Mouse (Mus musculus) MEL (cell line): ENCODE data around the gene Cdc40. TPM values are rescaled to one million over a fixed set of nuclear protein-coding genes. Genes with fewer than 3 reads are reported as not detected.

Experiments
- DNase-seq: peaks from one replicate; pipeline ENCODE4 v3.0.0; 2011; ENCODE audit warnings: low read depth, low spot score
- H3K27ac ChIP-seq: 2 replicates; pipeline ENCODE4 v1.5.1; 2012; ENCODE audit warnings: low read depth, mild to moderate bottlenecking, control low read depth, low read length, moderate library complexity; ENCODE audit not compliant: control insufficient read depth
- H3K27me3 ChIP-seq, 2 experiments: fragments of 150-350 bp in 1 of 2; sonication (generic) in 1 of 2; 2 replicates each; pipeline ENCODE4 v1.6.1; 2012; ENCODE audit warnings: low read length in 2 of 2, mild to moderate bottlenecking in 2 of 2, improper control_type of control experiment in 1 of 2, moderate library complexity in 1 of 2; ENCODE audit not compliant: insufficient read depth in 2 of 2, control insufficient read depth in 1 of 2
- H3K36me3 ChIP-seq, 2 experiments: 2 replicates each; pipeline ENCODE4 v1.6.1; 2012 to 2014; ENCODE audit warnings: low read length in 2 of 2, improper control_type of control experiment in 1 of 2, inconsistent platforms in 1 of 2, mild to moderate bottlenecking in 1 of 2; ENCODE audit not compliant: insufficient read depth in 2 of 2, control insufficient read depth in 1 of 2
- H3K4me1 ChIP-seq, 2 experiments: fragments of 150-350 bp in 1 of 2; sonication (generic) in 1 of 2; 2 replicates each; pipeline ENCODE4 v1.6.1; 2012; ENCODE audit warnings: low read length in 2 of 2, improper control_type of control experiment in 1 of 2, mild to moderate bottlenecking in 1 of 2; ENCODE audit not compliant: insufficient read depth in 2 of 2, control insufficient read depth in 1 of 2
- H3K4me3 ChIP-seq, 2 experiments: fragments of 150-350 bp in 1 of 2; sonication (generic) in 1 of 2; 2 replicates each; pipeline ENCODE4 v1.5.1; 2012; ENCODE audit warnings: low read depth in 2 of 2, low read length in 2 of 2, mild to moderate bottlenecking in 2 of 2, moderate library complexity in 2 of 2, control low read depth in 1 of 2, improper control_type of control experiment in 1 of 2; ENCODE audit not compliant: control insufficient read depth in 1 of 2, insufficient read depth in 1 of 2
- H3K79me2 ChIP-seq: 2 replicates; pipeline ENCODE4 v1.6.1; 2012; ENCODE audit warnings: mild to moderate bottlenecking, low read length, moderate library complexity; ENCODE audit not compliant: control insufficient read depth, poor library complexity, insufficient read depth
- H3K9ac ChIP-seq: 2 replicates; pipeline ENCODE4 v1.6.1; 2012; ENCODE audit warnings: low read depth, mild to moderate bottlenecking, control low read depth, low read length, moderate library complexity; ENCODE audit not compliant: control insufficient read depth, poor library complexity, severe bottlenecking
- H3K9me3 ChIP-seq: fragments of 150-350 bp; sonication (generic); replicated peaks from 2 replicates; pipeline ENCODE4 v1.6.1; 2012; ENCODE audit warnings: mild to moderate bottlenecking, low read length, improper control_type of control experiment, moderate library complexity; ENCODE audit not compliant: insufficient read depth
- GABPA ChIP-seq: IDR thresholded peaks from 2 replicates; pipeline ENCODE4 v1.6.1; 2012; ENCODE audit warnings: low read depth, mild to moderate bottlenecking, inconsistent platforms, low read length, improper control_type of control experiment, moderate library complexity
- GATA1 ChIP-seq: IDR thresholded peaks from 2 replicates; pipeline ENCODE4 v1.6.1; 2011; ENCODE audit warnings: low read depth, low read length, improper control_type of control experiment
- JUND ChIP-seq: IDR thresholded peaks from 2 replicates; pipeline ENCODE4 v1.6.1; 2011; ENCODE audit warnings: low read depth, mild to moderate bottlenecking, improper control_type of control experiment, low read length
- MAX ChIP-seq: IDR thresholded peaks from 2 replicates; pipeline ENCODE4 v1.6.1; 2011; ENCODE audit warnings: low read length, improper control_type of control experiment
- MAZ ChIP-seq: IDR thresholded peaks from 2 replicates; pipeline ENCODE4 v1.6.1; 2012; ENCODE audit warnings: low read depth, mild to moderate bottlenecking, inconsistent platforms, low read length, improper control_type of control experiment
- MXI1 ChIP-seq: IDR thresholded peaks from 2 replicates; pipeline ENCODE4 v1.6.1; 2011; ENCODE audit warnings: mild to moderate bottlenecking, low read depth, low read length, improper control_type of control experiment
- NELFE ChIP-seq: IDR thresholded peaks from 2 replicates; pipeline ENCODE4 v1.6.1; 2011; ENCODE audit warnings: low read depth, low read length, improper control_type of control experiment
- POLR2A ChIP-seq, 2 experiments: IDR thresholded peaks; 2 replicates each; pipeline ENCODE4 v1.6.1; 2011 to 2012; ENCODE audit warnings: low read length in 2 of 2, mild to moderate bottlenecking in 2 of 2, control low read depth in 1 of 2, improper control_type of control experiment in 1 of 2, low read depth in 1 of 2, moderate library complexity in 1 of 2; ENCODE audit not compliant: control insufficient read depth in 1 of 2, insufficient read depth in 1 of 2, poor library complexity in 1 of 2
- ZKSCAN1 ChIP-seq: IDR thresholded peaks from 2 replicates; pipeline ENCODE4 v1.6.1; 2012; ENCODE audit warnings: low read depth, mild to moderate bottlenecking, inconsistent platforms, low read length, improper control_type of control experiment, moderate library complexity
- ZNF384 ChIP-seq: IDR thresholded peaks from 2 replicates; pipeline ENCODE4 v1.6.1; 2012; ENCODE audit warnings: low read depth, mild to moderate bottlenecking, inconsistent platforms, low read length, improper control_type of control experiment
- polyA plus RNA-seq, 2 experiments: library from polyadenylated mRNA; stranded (reverse) in 1 of 2; unstranded in 1 of 2; fragments of >175 nt in 1 of 2; fragments of >200 nt in 1 of 2; gene quantifications; 2 replicates each; pipeline versions ENCODE4 v1.2.1 to v1.2.4; 2012; ENCODE audit warnings: low replicate concordance in 2 of 2, low read depth in 1 of 2; ENCODE audit not compliant: insufficient read length in 2 of 2, insufficient read depth in 1 of 2, missing spikeins in 1 of 2
- total RNA-seq: library from RNA; depleted of rRNA; stranded (reverse); fragments of 300-350 nt; gene quantifications from 2 replicates; pipeline ENCODE4 v1.2.3, GENCODE M21; 2012

Gene Cdc40
- total and polyA plus RNA-seq, 3 experiments, result 11.9 to 68.5 (median 35.5) TPM

GRCm38 (mm10) chr10:40845626-40846025 is 37.5 kb downstream of the Cdc40 start:
- no peak overlapping the region for H3K4me3 ChIP-seq
- peaks cover 0 to 17% of the 10 kb centered on the region in 2 experiments; a peak in 3 of 4 replicates for H3K36me3 ChIP-seq
- H3K27me3 ChIP-seq, result no peaks in the 10 kb centered on the region
- H3K4me1 ChIP-seq, result no peaks in the 10 kb centered on the region; a peak in 1 of 4 replicates
- H3K9ac ChIP-seq, result no peak overlapping the region
- H3K9me3 ChIP-seq, result no peaks in the 10 kb centered on the region
- DNase-seq, result no peak
- H3K27ac ChIP-seq, result no peak overlapping the region
- no peaks in the 10 kb centered on the region for H3K79me2 ChIP-seq
- TF ChIP-seq ZNF384 (no peak), ZKSCAN1 (no peak)
- TF ChIP-seq, all 39 proteins: peak for 0

GRCm38 (mm10) chr10:40844546-40844945 is 38.6 kb downstream of the Cdc40 start:
- H3K4me3 ChIP-seq, result no peak overlapping the region
- H3K9ac ChIP-seq, result no peak overlapping the region
- no peak overlapping the region for H3K27ac ChIP-seq
- no peaks in the 10 kb centered on the region for H3K79me2 ChIP-seq
- peaks cover 0 to 14% of the 10 kb centered on the region in 2 experiments; a peak in 2 of 4 replicates for H3K36me3 ChIP-seq
- TF ChIP-seq NELFE (no peak), POLR2A (IDR thresholded peaks at IDR 0.05; ENCODE audit: control insufficient read depth in 1 of 2, insufficient read depth in 1 of 2, low read depth in 1 of 2, low read length in 2 of 2, poor library complexity in 1 of 2) (no peak)
- H3K27me3 ChIP-seq, result no peaks in the 10 kb centered on the region
- no peaks in the 10 kb centered on the region for H3K9me3 ChIP-seq
- DNase-seq, result no peak
- no peaks in the 10 kb centered on the region for H3K4me1 ChIP-seq

GRCm38 (mm10) chr10:40843841-40844240 is 39.3 kb downstream of the Cdc40 start:
- Histone ChIP-seq H3K9me3 (no peaks in the 10 kb centered on the region), H3K79me2 (no peaks in the 10 kb centered on the region), H3K27me3 (no peaks in the 10 kb centered on the region), H3K27ac (no peak overlapping the region), H3K9ac (no peak overlapping the region), H3K36me3 (peaks cover 0 to 10% of the 10 kb centered on the region in 2 experiments; a peak in 2 of 4 replicates), H3K4me3 (no peak overlapping the region), H3K4me1 (no peaks in the 10 kb centered on the region)
- TF ChIP-seq ZNF384 (no peak), POLR2A (IDR thresholded peaks at IDR 0.05; ENCODE audit: control insufficient read depth in 1 of 2, insufficient read depth in 1 of 2, low read depth in 1 of 2, low read length in 2 of 2, poor library complexity in 1 of 2) (no peak)
- TF ChIP-seq, all 39 proteins: peak for 0
- no peak for DNase-seq

GRCm38 (mm10) chr10:40840086-40840485 is 43.0 kb downstream of the Cdc40 start:
- no peaks in the 10 kb centered on the region for H3K79me2 ChIP-seq
- no peaks in the 10 kb centered on the region for H3K9me3 ChIP-seq
- H3K9ac ChIP-seq, result no peak overlapping the region
- no peak overlapping the region for H3K4me3 ChIP-seq
- DNase-seq, result no peak
- TF ChIP-seq MAZ (no peak), GABPA (no peak), JUND (no peak), MXI1 (no peak), MAX (no peak), GATA1 (no peak)
- TF ChIP-seq, all 39 proteins: peak for 0
- Histone ChIP-seq H3K4me1 (no peaks in the 10 kb centered on the region), H3K27ac (no peak overlapping the region), H3K27me3 (no peaks in the 10 kb centered on the region), H3K36me3 (peaks cover 0 to 4% of the 10 kb centered on the region in 2 experiments; a peak in 2 of 4 replicates)
